Mouse (Mus musculus) midbrain, postnatal 0 days (tissue): ENCODE results near the gene Ywhag. TPM values are rescaled to one million over a fixed set of nuclear protein-coding genes. Genes with fewer than 3 reads are reported as not detected.

Experiments used
- ATAC-seq: fragments of 200-750 bp; cut with Nextera tagmentation; 2 replicates; pipeline ENCODE4 v1.8.0; 2017; ENCODE audit warnings: moderate number of reproducible peaks, mild to moderate bottlenecking, moderate TSS enrichment, moderate library complexity; ENCODE audit not compliant: low FRiP score
- DNase-seq: peaks from one replicate; pipeline ENCODE4 v3.0.0-alpha.2; 2015; ENCODE audit warnings: low spot score
- H3K27ac ChIP-seq: fragments of 300-500 bp; sonication (generic); 2 replicates; pipeline ENCODE4 v1.5.1; 2014; ENCODE audit warnings: low read depth, mild to moderate bottlenecking, low read length, mixed read lengths
- H3K27me3 ChIP-seq: fragments of 300-500 bp; sonication (generic); 2 replicates; pipeline ENCODE4 v1.6.1; 2014; ENCODE audit warnings: low read length, control low read depth, mixed read lengths; ENCODE audit not compliant: insufficient read depth
- H3K36me3 ChIP-seq: fragments of 300-500 bp; sonication (generic); 2 replicates; pipeline ENCODE4 v1.6.1; 2014; ENCODE audit warnings: low read length, control low read depth, mixed read lengths; ENCODE audit not compliant: insufficient read depth
- H3K4me1 ChIP-seq: fragments of 300-500 bp; sonication (generic); 2 replicates; pipeline ENCODE4 v1.6.1; 2014; ENCODE audit warnings: mild to moderate bottlenecking, control low read depth, antibody characterized with exemption, low read length, mixed read lengths; ENCODE audit not compliant: insufficient read depth
- H3K4me2 ChIP-seq: fragments of 300-500 bp; sonication (generic); 2 replicates; pipeline ENCODE4 v1.6.1; 2014; ENCODE audit warnings: low read depth, mild to moderate bottlenecking, low read length, mixed read lengths; ENCODE audit not compliant: poor library complexity, severe bottlenecking
- H3K4me3 ChIP-seq: fragments of 300-500 bp; sonication (generic); 2 replicates; pipeline ENCODE4 v1.5.1; 2014; ENCODE audit warnings: low read depth, mild to moderate bottlenecking, low read length, moderate library complexity
- H3K9ac ChIP-seq: fragments of 300-500 bp; sonication (generic); replicated peaks from 2 replicates; pipeline ENCODE4 v1.6.1; 2014; ENCODE audit warnings: mild to moderate bottlenecking, low read length, moderate library complexity, mixed read lengths; ENCODE audit not compliant: poor library complexity, severe bottlenecking
- H3K9me3 ChIP-seq: fragments of 300-500 bp; sonication (generic); 2 replicates; pipeline ENCODE4 v1.6.1; 2016; ENCODE audit warnings: low read length, control low read depth
- CTCF ChIP-seq: IDR thresholded peaks from 2 replicates; pipeline ENCODE4 v1.5.1; 2016; ENCODE audit warnings: antibody characterized with exemption, mild to moderate bottlenecking
- whole genome bisulfite sequencing: fragments of 180-500 bp; shearing (Covaris S2); extraction: QIAGEN DNeasy Blood & Tissue Kit; methylation state at CpG from one replicate; pipeline ENCODE4 v1.1.7; 2014; 5-methylcytosine and 5-hydroxymethylcytosine counted together
- polyA plus RNA-seq: library from polyadenylated mRNA; unstranded; fragments of >200 nt; fragmentation: Nextera tagmentation; extraction: Ambion mirVana; gene quantifications from 2 replicates; pipeline ENCODE4 v1.2.1, GENCODE M21; 2015
- total RNA-seq: library from RNA; depleted of rRNA; stranded (reverse); fragments of >200 nt; gene quantifications from 2 replicates; pipeline ENCODE4 v1.2.3, GENCODE M21; 2014

The Ywhag gene
- total and polyA plus RNA-seq, 2 experiments from 2014 or later = 357 to 919 TPM

DNA sequence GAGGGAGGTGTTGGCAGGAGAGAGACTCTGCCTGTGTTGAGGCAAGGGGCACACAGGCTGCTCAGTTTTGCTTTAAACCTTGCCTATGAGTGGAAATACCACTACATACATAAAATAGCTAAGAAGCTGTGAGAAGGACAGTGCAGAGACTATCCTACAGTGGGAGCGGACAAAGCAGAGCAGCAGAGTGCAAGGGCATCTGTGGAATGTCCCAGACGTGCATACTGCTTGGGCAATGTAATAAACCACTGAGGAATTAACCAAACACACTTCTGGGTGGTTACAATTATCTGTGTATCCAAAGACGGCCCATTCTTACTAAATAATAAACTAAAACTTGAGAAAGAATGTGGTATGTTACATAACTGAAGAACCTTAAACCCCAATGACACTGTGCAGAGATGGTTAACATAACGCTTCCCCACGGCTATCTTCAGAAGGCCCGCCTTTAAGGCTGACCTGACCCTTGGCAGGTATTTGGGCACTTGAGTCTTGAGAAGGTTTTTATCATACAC, 18.3 kb downstream of the Ywhag start:
- Histone ChIP-seq H3K27me3 (no peaks in the 10 kb centered on the region), H3K4me1 (no peaks in the 10 kb centered on the region), H3K27ac (no peak overlapping the region), H3K9ac (no peak overlapping the region), H3K4me2 (no peak overlapping the region), H3K4me3 (no peak overlapping the region), H3K36me3 (peaks cover 12% of the 10 kb centered on the region), H3K9me3 (no peaks in the 10 kb centered on the region)
- no peak for ATAC-seq
- 90% methylated on average over 6 of the region's 6 CpGs for WGBS
- DNase-seq = no peak
- TF ChIP-seq CTCF = no peak

DNA sequence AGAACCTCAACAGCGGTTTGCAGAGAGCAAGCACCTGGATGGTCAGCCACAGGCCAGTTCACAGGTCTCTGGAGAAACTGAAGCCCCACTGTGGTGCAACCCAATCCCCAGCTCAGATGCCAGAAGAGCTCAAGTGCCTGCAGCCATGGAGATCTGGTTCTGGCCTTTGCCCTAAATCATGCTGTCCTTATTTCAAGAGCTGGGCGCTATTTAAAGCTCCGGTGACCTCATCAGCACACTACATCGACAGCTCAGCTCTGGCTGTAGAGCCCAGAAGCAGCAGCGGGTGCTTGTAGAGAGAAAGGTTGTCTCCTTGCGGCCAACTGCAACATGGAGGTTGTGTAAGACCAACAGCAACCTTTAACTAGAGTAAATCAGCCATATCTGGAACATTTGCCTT, 20.3 kb downstream of the Ywhag start:
- 91% methylated on average over 6 of the region's 6 CpGs for WGBS
- no peak for ATAC-seq

DNA sequence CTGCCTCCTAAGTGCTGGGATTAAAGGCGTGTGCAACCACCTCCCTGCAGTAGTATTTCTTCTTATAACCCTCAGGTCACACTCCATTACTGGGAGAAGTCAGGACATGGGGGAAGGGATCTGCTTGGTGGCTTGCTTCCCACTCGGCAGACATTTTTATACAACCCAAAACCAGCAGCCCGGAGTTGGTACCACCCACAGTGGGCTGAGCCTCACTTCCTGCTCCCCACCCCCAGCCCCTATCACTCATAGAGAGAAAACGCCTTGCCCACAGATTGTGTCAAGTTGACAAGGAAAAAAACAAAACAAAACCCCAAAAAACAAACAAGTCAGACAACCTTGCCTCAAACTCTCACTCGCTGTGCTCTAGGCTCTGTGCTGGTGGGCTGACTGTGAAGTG, 21.2 kb downstream of the Ywhag start:
- no peak overlapping the region for H3K4me2 ChIP-seq
- ATAC-seq = no peak
- no peak overlapping the region for H3K9ac ChIP-seq
- H3K27me3 ChIP-seq = no peaks in the 10 kb centered on the region
- no peak for TF ChIP-seq CTCF
- H3K9me3 ChIP-seq = no peaks in the 10 kb centered on the region
- no peaks in the 10 kb centered on the region for H3K4me1 ChIP-seq
- no peak overlapping the region for H3K4me3 ChIP-seq
- H3K27ac ChIP-seq = no peak overlapping the region
- WGBS = 82% methylated on average over 5 of the region's 5 CpGs
- H3K36me3 ChIP-seq = peaks cover 25% of the 10 kb centered on the region
- no peak for DNase-seq

More for the DNA sequence above, 20.3 kb downstream of the Ywhag start:
- no peak for TF ChIP-seq CTCF
- Histone ChIP-seq H3K9me3 (no peaks in the 10 kb centered on the region), H3K27me3 (no peaks in the 10 kb centered on the region), H3K4me1 (no peaks in the 10 kb centered on the region), H3K4me3 (no peak overlapping the region), H3K36me3 (peaks cover 25% of the 10 kb centered on the region), H3K27ac (no peak overlapping the region; the same call in 1 of the 2 replicates), H3K9ac (no peak overlapping the region), H3K4me2 (no peak overlapping the region)
- DNase-seq = no peak

DNA sequence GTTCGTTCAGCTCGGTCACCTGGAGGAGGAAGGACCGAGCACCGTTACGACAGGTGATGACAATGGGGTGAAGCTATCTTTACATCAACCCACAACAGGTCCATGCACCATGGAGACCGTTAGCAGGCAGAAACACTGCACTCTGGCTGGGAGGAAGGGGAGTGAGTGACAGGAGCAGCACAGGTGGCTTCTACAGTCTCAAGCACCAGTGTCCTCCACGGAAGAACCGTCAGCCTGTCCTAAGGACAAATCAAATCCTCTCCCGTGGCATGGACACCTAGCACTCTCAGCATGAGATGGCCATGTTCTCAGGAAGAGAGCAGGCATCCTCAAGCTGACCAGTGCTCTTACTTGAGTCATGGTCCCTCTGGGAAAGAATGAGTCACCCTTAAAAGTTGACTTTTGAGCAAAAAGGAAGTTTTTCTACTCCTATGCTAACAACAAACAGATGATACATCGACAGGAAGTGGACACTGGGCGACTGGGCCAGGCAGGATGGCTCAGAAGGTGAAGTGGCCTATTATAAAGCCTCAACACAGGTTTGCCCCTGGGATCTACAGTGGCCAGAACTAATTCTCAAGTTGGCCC, 22.7 kb downstream of the Ywhag start:
- Histone ChIP-seq H3K36me3 (peaks cover 29% of the 10 kb centered on the region), H3K4me3 (no peak overlapping the region), H3K9me3 (no peaks in the 10 kb centered on the region), H3K27ac (no peak overlapping the region), H3K4me2 (no peak overlapping the region), H3K4me1 (no peaks in the 10 kb centered on the region; the same call in 1 of the 2 replicates), H3K9ac (no peak overlapping the region), H3K27me3 (no peaks in the 10 kb centered on the region)
- WGBS = 91% methylated on average over 11 of the region's 11 CpGs
- no peak for TF ChIP-seq CTCF
- no peak for DNase-seq
- no peak for ATAC-seq

DNA sequence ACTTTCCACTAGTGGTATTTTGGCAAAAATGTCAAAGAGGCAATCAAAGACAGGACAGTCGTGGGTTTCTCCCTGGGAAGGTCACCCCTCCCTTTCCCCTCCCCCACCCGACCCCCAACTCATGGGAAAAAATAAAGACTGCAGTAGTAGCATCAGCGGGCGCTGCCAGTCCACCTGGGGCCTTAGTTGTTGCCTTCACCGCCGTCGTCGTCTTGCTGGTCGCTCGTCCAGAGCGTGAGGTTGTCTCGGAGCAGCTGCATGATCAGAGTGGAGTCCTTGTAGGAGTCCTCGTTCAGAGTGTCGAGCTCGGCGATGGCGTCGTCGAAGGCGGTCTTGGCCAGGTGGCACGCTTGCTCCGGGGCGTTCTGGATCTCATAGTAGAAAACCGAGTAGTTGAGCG, 23.6 kb downstream of the Ywhag start:
- WGBS = 93% methylated on average over 25 of the region's 25 CpGs
- no peak overlapping the region for H3K9ac ChIP-seq
- H3K9me3 ChIP-seq = no peaks in the 10 kb centered on the region
- H3K27me3 ChIP-seq = no peaks in the 10 kb centered on the region
- H3K27ac ChIP-seq = no peak overlapping the region
- H3K4me2 ChIP-seq = no peak overlapping the region
- TF ChIP-seq CTCF = no peak
- ATAC-seq (no peak), DNase-seq (no peak)
- no peaks in the 10 kb centered on the region; the same call in 1 of the 2 replicates for H3K4me1 ChIP-seq
- peaks cover 29% of the 10 kb centered on the region for H3K36me3 ChIP-seq
- no peak overlapping the region for H3K4me3 ChIP-seq

DNA sequence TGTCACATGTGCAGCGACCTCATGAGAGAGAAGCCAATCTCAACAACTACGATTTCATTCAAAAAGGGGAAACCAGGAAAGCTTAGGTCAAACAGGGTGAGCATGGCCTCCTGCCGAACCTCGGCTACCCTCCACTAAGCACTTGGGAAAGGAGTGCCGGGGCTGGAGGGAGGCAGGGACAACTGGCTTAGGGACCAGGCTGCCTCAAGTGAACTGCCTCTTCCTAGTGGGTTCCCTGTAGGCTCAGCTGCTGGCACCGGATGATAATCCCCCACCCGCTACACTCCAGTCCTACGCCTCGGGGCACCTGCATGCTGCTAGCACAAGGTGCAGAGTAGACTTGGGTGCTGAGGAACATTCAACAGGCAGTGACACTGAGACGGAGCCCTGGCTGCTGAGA, 24.8 kb downstream of the Ywhag start:
- H3K36me3 ChIP-seq = peaks cover 29% of the 10 kb centered on the region
- no peak overlapping the region for H3K9ac ChIP-seq
- H3K27me3 ChIP-seq = no peaks in the 10 kb centered on the region
- DNase-seq = no peak
- ATAC-seq = no peak
- H3K4me3 ChIP-seq = no peak overlapping the region
- no peak overlapping the region for H3K27ac ChIP-seq
- H3K9me3 ChIP-seq = no peaks in the 10 kb centered on the region
- WGBS = 86% methylated on average over 10 of the region's 10 CpGs
- no peak for TF ChIP-seq CTCF
- no peaks in the 10 kb centered on the region; the same call in 1 of the 2 replicates for H3K4me1 ChIP-seq
- no peak overlapping the region for H3K4me2 ChIP-seq
